Mouse (Mus musculus) thymus, adult 2 months (tissue): ENCODE results near the gene Phactr1.

Experiments used
- CTCF ChIP-seq: fragments of 200-500 bp; IDR thresholded peaks from 2 replicates; pipeline ENCODE4 v1.5.1; 2012; ENCODE audit warnings: mild to moderate bottlenecking, control low read depth, low read length, moderate library complexity, borderline replicate concordance; ENCODE audit not compliant: control insufficient read depth, poor library complexity, insufficient read depth; ENCODE audit errors: extremely low read depth
- POLR2A ChIP-seq: fragments of 200-500 bp; IDR thresholded peaks from 2 replicates; pipeline ENCODE4 v1.6.1; 2012; ENCODE audit warnings: mild to moderate bottlenecking, low read length, control low read depth, moderate library complexity; ENCODE audit not compliant: control insufficient read depth, poor library complexity, insufficient read depth; ENCODE audit errors: extremely low read depth

GRCm38 (mm10) chr13:43048553-43048952 lies 368.1 kb downstream of the Phactr1 start:
- no peak for TF ChIP-seq CTCF
- no peak for TF ChIP-seq POLR2A
